Mouse (Mus musculus) Patski (cell line): Measurements from ENCODE around the gene Cux1. TPM values are rescaled to one million over a fixed set of nuclear protein-coding genes. Genes with fewer than 3 reads are reported as not detected.
A peak's percentile ranks its signal among the peaks of the same experiment; 100 is the strongest.

ENCODE experiments used
- ATAC-seq: fragments of 100-300 bp; one replicate; pipeline ENCODE4 v1.8.0; 2021
- CTCF ChIA-PET: fragments of 350-600 bp; sonication (Branson Sonifier 250); formaldehyde crosslinking; loops from one replicate; lab custom pipeline; 2022; ENCODE audit warnings: inconsistent platforms; lab: Charles Lee
- POLR2A ChIA-PET: fragments of 350-600 bp; sonication (Branson Sonifier 250); formaldehyde crosslinking; loops from one replicate; lab custom pipeline; 2022; ENCODE audit warnings: antibody characterized with exemption, inconsistent platforms; lab: Charles Lee
- DNase-seq: peaks from one replicate; pipeline ENCODE4 v3.0.0-alpha.2; 2011; ENCODE audit warnings: low read depth, low spot score
- H3K27me3 ChIP-seq: fragments of 371-371 bp; one replicate; pipeline ENCODE4 v1.5.1; 2021
- CTCF ChIP-seq: fragments of 100-300 bp; IDR thresholded peaks from one replicate; pipeline ENCODE4 v1.5.1; 2021
- in situ Hi-C: fragments of 300-500 bp; cut with MboI; formaldehyde crosslinking; loops from 3 replicates; pipeline ENCODE4 v1.11.1; 2018; ENCODE audit warnings: low pct_unique_long_range_greater_than_20kb, mixed read lengths
- polyA plus RNA-seq: library from polyadenylated mRNA; unstranded; gene quantifications from one replicate; pipeline ENCODE4 v1.2.3, GENCODE M21; 2021

Gene Cux1
- polyA plus RNA-seq, 1 experiment from 2014 or later, result 166 TPM

- in situ Hi-C loops, result no loop called here
- POLR2A ChIA-PET, result no interaction called here
- no peak for ATAC-seq
- no peak for TF ChIP-seq CTCF
- CTCF ChIA-PET, result interaction anchor here (0.9 to 2.1 kb wide), 2 partner anchors 12 to 15 kb away, joined by 3 to 8 read pairs; no protein-coding TSS in a partner anchor
- DNase-seq, result no peak
- H3K27me3 ChIP-seq, result no peaks in the 10 kb centered on the region
Observed at GRCm38 (mm10) chr5:136292971-136293418, 274.3 kb downstream of the Cux1 start.

- no peak for ATAC-seq
- CTCF ChIA-PET, result no interaction called here
- POLR2A ChIA-PET, result no interaction called here
- in situ Hi-C loops, result no loop called here
- H3K27me3 ChIP-seq, result no peaks in the 10 kb centered on the region
- no peak for DNase-seq
- TF ChIP-seq CTCF, result no peak
Observed at GRCm38 (mm10) chr5:136292361-136292760, 274.9 kb downstream of the Cux1 start.

GRCm38 (mm10) chr5:136291562-136291961 is 275.7 kb downstream of the Cux1 start:
- DNase-seq (no peak), ATAC-seq (no peak)
- in situ Hi-C loops, result no loop called here
- ChIA-PET POLR2A (interaction anchor here (0.7 kb wide), 1 partner anchor 9 kb away, joined by 3 read pairs; no protein-coding TSS in a partner anchor), CTCF (no interaction called here)
- H3K27me3 ChIP-seq, result no peaks in the 10 kb centered on the region
- TF ChIP-seq CTCF, result no peak

GRCm38 (mm10) chr5:136289776-136290175 is 277.5 kb downstream of the Cux1 start:
- POLR2A ChIA-PET, result no interaction called here
- no peaks in the 10 kb centered on the region for H3K27me3 ChIP-seq
- DNase-seq, result no peak
- ATAC-seq, result no peak
- no peak for TF ChIP-seq CTCF
- CTCF ChIA-PET, result interaction anchor here (1.2 to 1.4 kb wide), 2 partner anchors 8 to 467 kb away, joined by 3 read pairs; no protein-coding TSS in a partner anchor
- in situ Hi-C loops, result no loop called here

- in situ Hi-C loops, result no loop called here
- POLR2A ChIA-PET, result interaction anchor here (0.5 kb wide), 1 partner anchor 191 kb away, joined by 7 read pairs; no protein-coding TSS in a partner anchor
Observed at GRCm38 (mm10) chr5:136288351-136289081, 278.8 kb downstream of the Cux1 start.

GRCm38 (mm10) chr5:136286566-136286965 is 280.7 kb downstream of the Cux1 start:
- ATAC-seq (no peak), DNase-seq (no peak)
- POLR2A ChIA-PET, result no interaction called here
- H3K27me3 ChIP-seq, result no peaks in the 10 kb centered on the region
- TF ChIP-seq CTCF, result no peak
- CTCF ChIA-PET, result no interaction called here
- in situ Hi-C loops, result no loop called here

More at GRCm38 (mm10) chr5:136288351-136289081, 278.8 kb downstream of the Cux1 start:
- no peak for TF ChIP-seq CTCF
- ATAC-seq (no peak), DNase-seq (no peak)
- CTCF ChIA-PET, result interaction anchor here (0.9 to 1.6 kb wide), 3 partner anchors 9 to 468 kb away, joined by 3 read pairs; no protein-coding TSS in a partner anchor
- H3K27me3 ChIP-seq, result no peaks in the 10 kb centered on the region

GRCm38 (mm10) chr5:136285106-136285505 is 282.2 kb downstream of the Cux1 start:
- CTCF ChIA-PET, result interaction anchor here (0.9 to 1.4 kb wide), 5 partner anchors 11 to 408 kb away, joined by 3 to 4 read pairs (median 3); partner anchors contain the start of gene Myl10
- in situ Hi-C loops, result no loop called here

GRCm38 (mm10) chr5:136281351-136281750 is 285.9 kb downstream of the Cux1 start:
- ChIA-PET CTCF (interaction anchor here (0.8 to 2.4 kb wide), 11 partner anchors 9 to 384 kb away, joined by 3 to 11 read pairs (median 3); no protein-coding TSS in a partner anchor), POLR2A (interaction anchor here (0.7 kb wide), 1 partner anchor 73 kb away, joined by 4 read pairs; no protein-coding TSS in a partner anchor)
- ATAC-seq (no peak), DNase-seq (no peak)
- no peaks in the 10 kb centered on the region for H3K27me3 ChIP-seq
- peak; percentile 78 for TF ChIP-seq CTCF
- in situ Hi-C loops, result loop anchor here (5.0 kb wide), 2 partner anchors 186 to 286 kb away; partner anchors contain the start of gene Cux1

More at GRCm38 (mm10) chr5:136285106-136285505, 282.2 kb downstream of the Cux1 start:
- no peak for ATAC-seq
- no peak for TF ChIP-seq CTCF
- no peak for DNase-seq
- POLR2A ChIA-PET, result interaction anchor here (1.4 kb wide), 1 partner anchor 9 kb away, joined by 3 read pairs; no protein-coding TSS in a partner anchor
- no peaks in the 10 kb centered on the region for H3K27me3 ChIP-seq

GRCm38 (mm10) chr5:136274739-136275138 is 292.6 kb downstream of the Cux1 start:
- in situ Hi-C loops, result no loop called here
- POLR2A ChIA-PET, result no interaction called here
- no peak for TF ChIP-seq CTCF
- CTCF ChIA-PET, result no interaction called here
- ATAC-seq (no peak), DNase-seq (no peak)
- no peaks in the 10 kb centered on the region for H3K27me3 ChIP-seq

GRCm38 (mm10) chr5:136269937-136270336 is 297.4 kb downstream of the Cux1 start:
- no peaks in the 10 kb centered on the region for H3K27me3 ChIP-seq
- POLR2A ChIA-PET, result interaction anchor here (1.4 kb wide), 1 partner anchor 12 kb away, joined by 4 read pairs; no protein-coding TSS in a partner anchor
- ATAC-seq (no peak), DNase-seq (no peak)
- CTCF ChIA-PET, result interaction anchor here (0.7 to 1.5 kb wide), 4 partner anchors 8 to 18 kb away, joined by 3 to 8 read pairs (median 3); no protein-coding TSS in a partner anchor
- TF ChIP-seq CTCF, result no peak
- in situ Hi-C loops, result no loop called here
